Mouse (Mus musculus) kidney, adult 11 months (tissue): ENCODE results near the gene BC147527.
A peak's percentile ranks its signal among the peaks of the same experiment; 100 is the strongest.
"Not testable (repeated sequence)": the region's sequence is repeated elsewhere in the genome, so short reads cannot be mapped to it uniquely, and the experiment has no call there.

ENCODE experiments used
- DNase-seq: peaks from one replicate; pipeline ENCODE4 v3.0.0; 2022

Gene BC147527

DNA sequence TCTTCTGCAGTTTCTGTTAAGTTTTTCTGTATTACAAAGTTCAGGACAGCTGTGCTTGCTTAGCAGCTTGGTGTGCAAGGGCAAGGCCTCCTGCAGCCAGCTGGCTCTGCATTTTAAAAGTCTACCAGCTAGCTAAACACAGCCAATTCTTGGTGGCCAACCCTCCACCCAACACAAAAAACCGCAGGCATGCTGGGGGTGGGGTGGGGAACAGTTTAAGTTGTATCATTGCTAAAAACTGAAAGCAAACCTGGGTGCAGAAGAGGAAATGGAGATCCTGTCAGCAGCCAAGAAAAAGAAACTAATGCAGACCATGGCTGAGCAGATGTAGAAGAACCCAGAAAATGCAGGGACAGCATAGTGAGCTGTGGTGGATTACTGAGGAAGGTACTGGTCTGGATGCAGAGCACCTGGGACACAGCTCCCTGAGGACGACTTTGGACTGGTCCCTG, at the start of gene BC147527:
Gene BC147527, plus strand, starts transcription at position 402 of the 452 bp plus-strand sequence.
- DNase-seq = no peak

DNA sequence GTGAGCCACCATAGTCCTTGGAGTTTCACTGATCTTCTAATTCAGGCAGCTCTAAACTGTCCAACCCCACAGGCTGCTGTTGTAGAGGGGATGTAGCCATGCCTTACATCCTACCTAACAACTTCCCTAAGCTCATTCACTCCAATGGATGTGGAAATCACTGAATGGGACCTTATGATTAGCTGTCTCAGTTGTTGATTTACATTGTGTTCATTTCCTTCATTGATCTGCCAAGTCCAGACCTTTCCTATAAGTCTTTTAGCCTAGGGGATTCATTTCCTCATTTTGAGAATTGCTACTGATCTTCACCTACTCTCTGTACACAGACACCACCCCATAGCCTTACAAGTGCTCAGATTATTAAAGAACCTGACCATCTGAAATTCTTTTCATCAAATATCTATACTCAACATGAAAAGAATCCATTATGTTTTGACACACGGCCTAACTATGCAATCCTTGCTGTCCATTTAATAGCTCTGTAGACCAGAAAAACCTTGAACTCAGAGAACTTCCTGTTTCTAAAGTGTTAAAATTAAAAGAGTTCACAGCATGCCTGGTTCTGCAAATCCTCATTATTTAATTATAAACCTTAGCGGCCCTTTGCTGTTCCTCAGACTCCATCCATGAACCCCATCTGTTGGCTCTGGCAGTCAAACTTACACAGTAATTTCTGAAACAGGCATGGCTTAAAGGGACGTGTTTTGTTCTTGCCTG, 48.8 kb upstream of the BC147527 start:
- not testable (repeated sequence) for DNase-seq

DNA sequence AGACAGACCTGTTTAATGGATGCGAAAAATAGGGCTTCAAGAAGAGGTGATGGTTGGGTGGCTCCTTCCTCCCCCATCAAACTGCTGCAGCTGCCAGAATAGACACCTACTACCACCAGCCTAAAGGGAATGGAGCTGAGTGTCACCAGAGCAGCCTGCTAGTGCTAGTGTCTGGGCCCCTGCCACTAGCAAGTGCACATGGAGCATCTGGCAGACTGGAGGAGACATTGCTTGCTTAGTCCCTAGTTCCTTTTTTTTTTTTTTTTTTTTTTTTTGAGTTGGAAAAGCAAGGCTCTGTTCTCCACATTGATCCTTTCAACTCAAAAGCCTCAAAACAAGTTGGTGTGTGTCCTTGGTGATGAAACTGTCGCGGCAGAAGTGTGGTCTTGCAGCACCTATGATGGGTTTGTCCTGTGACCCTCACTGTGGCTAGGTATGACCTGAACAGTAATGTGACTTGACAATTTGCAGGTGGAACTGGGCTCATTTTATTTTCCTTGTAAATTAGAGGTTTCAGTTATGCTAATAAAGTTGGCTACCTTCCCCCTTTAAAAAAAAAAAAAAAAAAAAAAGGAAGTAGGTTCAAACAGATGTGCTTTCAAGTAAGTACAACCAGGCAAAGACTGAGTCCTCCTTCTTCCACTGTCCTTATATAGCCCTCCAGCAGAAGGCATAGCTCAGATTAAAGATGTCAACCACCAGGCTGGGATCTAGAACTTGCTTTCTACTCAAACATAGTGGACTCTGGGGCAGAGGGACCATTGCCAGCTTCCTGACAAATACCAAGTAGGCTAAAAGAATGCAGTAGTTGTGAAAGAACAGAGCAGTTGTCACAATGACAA, 41.2 kb upstream of the BC147527 start:
- not testable (repeated sequence) for DNase-seq

DNA sequence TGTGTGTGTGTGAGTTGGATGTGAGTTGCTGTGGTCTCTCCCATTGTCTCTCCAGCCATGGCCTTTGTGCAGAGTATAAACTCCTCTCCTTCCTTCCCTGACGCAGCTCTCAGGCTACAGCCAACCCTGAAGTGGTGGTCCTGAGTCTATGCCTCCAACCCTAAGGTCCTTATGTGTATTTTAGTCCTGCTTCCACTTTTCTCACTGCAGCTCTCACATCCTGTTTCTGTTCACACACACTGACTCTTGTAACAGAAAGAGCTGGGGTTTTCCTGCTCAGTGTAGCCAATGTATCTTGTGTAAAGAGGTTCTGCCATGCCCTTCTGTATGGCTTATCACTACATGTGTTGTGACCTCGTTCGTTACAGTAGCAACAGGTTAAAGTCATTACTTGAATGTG, 40.5 kb upstream of the BC147527 start:
- DNase-seq = not testable (repeated sequence)

DNA sequence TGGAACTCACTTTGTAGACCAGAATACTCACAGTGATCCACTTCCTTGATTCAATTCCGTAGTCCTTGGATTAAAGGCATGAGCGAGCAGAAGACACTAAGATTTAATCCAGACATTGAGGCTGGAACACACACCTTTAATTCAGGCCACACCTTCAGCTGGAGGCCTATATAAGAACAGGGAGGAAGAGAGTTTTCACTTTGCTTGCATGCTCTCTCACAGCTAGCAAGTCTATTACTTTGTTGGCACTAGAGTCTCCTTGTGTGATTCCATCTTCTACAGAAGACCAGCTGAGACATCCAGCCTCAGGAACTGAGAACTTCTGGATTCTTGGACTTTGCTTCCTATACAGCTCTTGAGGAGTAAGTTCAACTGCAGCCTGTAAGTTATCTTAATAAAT, 37.3 kb upstream of the BC147527 start, which contains the start of gene AF067061:
Gene AF067061, plus strand, starts transcription at position 245 of the 400 bp plus-strand sequence.
- not testable (repeated sequence) for DNase-seq

DNA sequence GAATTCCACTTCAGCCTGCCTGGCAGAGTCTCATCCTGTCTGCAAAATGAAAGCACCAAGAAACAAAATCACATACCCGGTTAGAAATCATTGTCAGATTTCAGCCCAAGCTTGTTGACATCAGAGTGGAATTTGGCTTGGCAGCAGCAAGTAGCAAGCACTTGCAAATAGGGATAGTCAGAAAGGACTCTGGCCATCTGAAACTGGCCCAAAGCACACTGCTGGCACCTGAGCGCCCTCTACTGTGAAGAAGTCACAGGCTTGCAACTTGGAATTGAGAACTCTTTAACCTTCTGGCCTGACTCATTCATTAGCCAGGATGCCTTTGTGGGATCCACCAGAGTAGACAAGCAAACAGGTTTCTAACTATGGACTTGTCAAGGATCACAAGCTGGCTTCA, 22.4 kb upstream of the BC147527 start:
- DNase-seq = peak; percentile 10

DNA sequence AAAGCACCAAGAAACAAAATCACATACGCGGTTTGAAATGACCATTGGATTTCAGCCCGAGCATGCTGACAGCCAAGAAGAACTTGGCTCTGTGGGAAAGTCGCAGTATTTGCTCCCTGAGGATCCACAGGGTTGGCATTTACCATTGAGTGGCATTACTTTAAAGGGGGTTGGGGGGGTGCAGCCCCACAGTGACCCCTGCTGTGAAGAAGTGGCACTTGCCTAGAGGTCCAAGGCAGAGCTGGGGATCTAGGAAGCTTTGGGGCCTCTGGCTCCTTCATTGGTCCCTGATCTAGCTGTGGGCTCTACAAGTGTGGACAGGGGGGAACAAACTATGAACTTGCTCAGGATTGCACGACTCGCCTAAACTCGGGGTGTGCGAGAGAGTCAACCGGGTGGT, 21.4 kb upstream of the BC147527 start:
- no peak for DNase-seq

DNA sequence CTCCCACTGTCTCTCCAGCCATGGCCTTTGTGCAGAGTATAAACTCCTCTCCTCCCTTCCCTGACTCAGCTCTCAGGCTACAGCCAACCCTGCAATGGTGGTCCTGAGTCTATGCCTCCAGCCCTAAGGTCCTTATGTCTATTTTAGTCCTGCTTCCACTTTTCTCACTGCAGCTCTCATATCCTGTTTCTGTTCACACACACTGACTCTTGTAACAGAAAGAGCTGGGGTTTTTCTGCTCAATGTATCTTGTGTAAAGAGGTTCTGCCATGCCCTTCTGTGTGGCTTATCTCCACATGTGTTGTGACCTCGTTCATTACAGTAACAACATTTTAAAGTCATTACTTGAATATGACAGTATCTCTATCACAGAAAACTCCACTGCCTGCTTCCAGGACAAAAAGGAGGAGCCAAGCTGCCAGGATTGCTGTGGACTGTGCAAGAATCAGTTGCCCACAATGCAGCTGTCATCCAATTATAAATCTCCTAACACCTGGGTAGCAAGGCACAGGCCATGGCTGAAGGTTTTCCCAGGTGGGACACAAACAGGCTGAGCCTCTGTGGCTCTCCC, 783 bp upstream of the BC147527 start:
- DNase-seq = no peak

DNA sequence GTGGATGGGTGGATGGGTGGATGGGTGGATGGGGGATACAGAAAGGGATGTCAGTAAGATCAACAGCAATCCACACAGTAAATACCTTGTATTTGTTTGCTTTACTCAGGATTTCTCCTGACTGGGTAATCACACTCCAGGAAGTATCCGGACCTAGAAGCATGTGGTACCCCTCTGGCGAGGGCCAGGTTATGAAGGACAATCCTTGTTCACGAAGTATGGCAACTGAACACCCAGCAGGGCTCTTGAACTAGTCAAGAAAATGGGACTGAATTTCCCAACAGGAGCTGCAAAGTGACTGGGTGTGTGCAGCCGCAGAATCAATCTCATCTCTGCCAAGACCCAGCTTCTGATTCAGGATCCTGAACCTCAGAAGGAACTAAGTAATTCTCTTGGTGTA, 661 bp downstream of the BC147527 start:
- no peak for DNase-seq

DNA sequence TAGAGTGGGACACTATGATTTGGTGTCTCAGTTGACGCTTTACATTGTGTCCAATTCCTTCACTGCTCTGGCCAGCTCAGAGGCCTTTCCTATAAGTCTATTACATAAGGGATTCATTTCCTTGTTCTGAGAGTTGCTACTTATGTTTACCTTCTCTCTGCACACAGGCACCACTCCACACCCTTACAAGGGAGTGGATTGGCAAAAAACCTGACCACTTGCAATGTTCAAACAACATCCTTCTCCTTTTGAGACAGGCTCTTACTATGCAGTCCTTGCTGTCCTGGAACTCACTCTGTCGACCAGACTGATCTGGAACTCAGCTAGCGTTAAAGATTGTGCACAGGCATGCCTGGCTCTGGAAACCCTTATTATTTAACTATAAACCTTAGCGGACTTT, 10.6 kb downstream of the BC147527 start:
- no peak for DNase-seq

DNA sequence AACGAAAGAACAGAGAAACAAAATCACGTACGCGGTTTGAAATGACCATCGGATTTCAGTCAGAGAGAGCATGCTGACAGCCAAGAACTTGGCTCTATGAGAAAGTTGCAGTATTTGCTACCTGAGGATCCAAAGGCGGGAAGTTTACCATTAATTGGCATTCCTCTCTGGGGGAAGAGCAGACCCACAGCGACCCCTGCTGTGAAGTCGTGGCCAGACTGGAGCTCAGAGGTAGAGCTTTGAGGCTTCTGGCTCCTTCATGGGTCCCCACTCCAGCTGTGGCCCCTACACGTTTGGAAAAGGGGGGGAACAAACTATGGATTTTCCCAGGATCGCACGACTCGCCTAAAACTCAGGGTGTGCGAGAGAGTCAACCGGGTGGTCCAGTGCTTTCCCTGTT, 13.4 kb downstream of the BC147527 start:
- no peak for DNase-seq

DNA sequence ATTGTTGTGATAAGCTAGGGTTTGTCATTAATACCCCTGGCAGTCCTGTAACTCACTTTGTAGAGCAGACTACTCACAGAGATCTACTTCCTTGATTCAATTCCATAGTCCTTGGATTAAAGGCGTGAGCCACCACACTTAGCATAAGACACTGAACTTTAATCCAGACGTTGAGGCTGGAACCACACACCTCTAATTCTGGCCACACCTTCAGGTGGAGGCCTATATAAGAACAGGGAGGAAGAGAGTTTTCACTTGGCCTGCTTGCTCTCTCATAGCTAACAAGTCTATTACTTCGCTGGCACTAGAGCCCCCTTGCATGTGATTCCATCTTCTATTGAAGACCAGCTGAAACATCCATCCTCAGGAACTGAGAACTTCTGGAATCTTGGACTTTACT, 16.4 kb downstream of the BC147527 start, which contains the start of gene Tcstv3:
Gene Tcstv3, plus strand, starts transcription at position 301 of the 400 bp plus-strand sequence.
- DNase-seq = not testable (repeated sequence)

DNA sequence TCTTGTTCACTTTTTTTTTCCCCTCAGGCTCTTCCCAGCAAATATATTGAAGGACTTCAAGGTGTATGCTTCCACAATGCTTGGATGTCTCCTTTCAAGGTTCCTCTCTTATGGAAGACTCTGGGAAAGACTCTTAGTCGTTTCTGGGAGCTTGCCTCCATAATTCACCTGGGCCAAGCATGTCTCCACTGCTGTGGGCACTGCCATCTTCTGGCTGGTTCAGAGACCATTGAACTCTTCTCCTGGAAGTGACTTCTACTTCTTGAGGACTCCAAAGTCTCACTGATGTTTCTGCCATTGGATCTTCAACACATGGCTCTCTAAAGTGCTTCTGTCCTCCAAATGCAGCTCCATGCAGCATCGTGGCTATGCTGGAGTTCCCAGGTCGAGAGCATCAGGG, 20.0 kb downstream of the BC147527 start:
- DNase-seq = no peak

DNA sequence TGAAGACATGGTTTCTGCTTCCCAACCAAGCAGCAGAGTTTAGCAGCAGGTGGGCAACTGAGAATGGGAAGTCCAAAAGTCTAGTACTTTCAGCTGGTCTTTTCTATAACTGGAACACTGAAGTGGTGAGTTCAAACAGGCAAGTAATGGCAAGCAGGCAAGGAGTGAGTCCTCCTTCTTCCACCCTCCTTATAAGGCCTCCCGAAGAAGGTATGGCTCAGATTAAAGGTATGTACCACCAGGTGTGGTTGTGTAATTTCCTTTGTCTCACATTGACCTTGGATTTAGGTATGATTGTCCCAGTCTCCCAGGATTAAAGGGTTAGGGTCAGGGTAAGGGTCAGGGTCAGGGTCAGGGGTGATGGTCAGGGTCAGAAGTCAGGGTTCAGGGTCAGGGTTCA, 20.5 kb downstream of the BC147527 start:
- DNase-seq = no peak
